Mouse (Mus musculus): ENCODE results near the gene Pou4f2.

The Pou4f2 gene

GRCm38 (mm10) chr8:78419272-78419671, 17.2 kb downstream of the Pou4f2 start:
- no peak for DNase-seq (ENCODE audit: low read depth, low spot score)

- DNase-seq (ENCODE audit: low read depth, low spot score) = no peak
Measured at GRCm38 (mm10) chr8:78390756-78391155, 45.7 kb downstream of the Pou4f2 start.

Measured in 3T3-L1 (cell line).